Mouse (Mus musculus): ENCODE measurements around the gene Pi4ka.
A peak's percentile ranks its signal among the peaks of the same experiment; 100 is the strongest.

The Pi4ka gene

GRCm38 (mm10) chr16:17271856-17272255, 134.3 kb downstream of the Pi4ka start:
- DNase-seq (ENCODE audit: low spot score), result no peak

- DNase-seq (ENCODE audit: low spot score), result no peak
These were observed 135.0 kb downstream of the Pi4ka start for GRCm38 (mm10) chr16:17271124-17271523.

GRCm38 (mm10) chr16:17269872-17270271, 136.2 kb downstream of the Pi4ka start:
- DNase-seq (ENCODE audit: low spot score), result no peak

GRCm38 (mm10) chr16:17267937-17268336, 138.2 kb downstream of the Pi4ka start:
- no peak for DNase-seq (ENCODE audit: low spot score)

GRCm38 (mm10) chr16:17266113-17266512, 140.0 kb downstream of the Pi4ka start:
- DNase-seq (ENCODE audit: low spot score), result no peak

GRCm38 (mm10) chr16:17261341-17261740, 144.8 kb downstream of the Pi4ka start:
- DNase-seq (ENCODE audit: low spot score), result no peak

- no peak for DNase-seq (ENCODE audit: low spot score)
These were observed 147.2 kb downstream of the Pi4ka start for GRCm38 (mm10) chr16:17258917-17259316.

GRCm38 (mm10) chr16:17257359-17257821, 148.7 kb downstream of the Pi4ka start:
- DNase-seq (ENCODE audit: low spot score), result no peak

GRCm38 (mm10) chr16:17255270-17255669, 150.8 kb downstream of the Pi4ka start:
- DNase-seq (ENCODE audit: low spot score), result no peak

GRCm38 (mm10) chr16:17254005-17254597, 152.0 kb downstream of the Pi4ka start:
- DNase-seq (ENCODE audit: low spot score), result no peak

- no peak for DNase-seq (ENCODE audit: low spot score)
These were observed 153.3 kb downstream of the Pi4ka start for GRCm38 (mm10) chr16:17252841-17253240.

- DNase-seq (ENCODE audit: low spot score), result no peak
These were observed 153.9 kb downstream of the Pi4ka start for GRCm38 (mm10) chr16:17252086-17252726.

- peak; percentile 70 for DNase-seq (ENCODE audit: low spot score)
These were observed 154.6 kb downstream of the Pi4ka start for GRCm38 (mm10) chr16:17251539-17251938.

GRCm38 (mm10) chr16:17249135-17249534, 157.0 kb downstream of the Pi4ka start:
- no peak for DNase-seq (ENCODE audit: low spot score)

GRCm38 (mm10) chr16:17247727-17248126, 158.4 kb downstream of the Pi4ka start:
- no peak for DNase-seq (ENCODE audit: low spot score)

- no peak for DNase-seq (ENCODE audit: low spot score)
These were observed 161.1 kb downstream of the Pi4ka start for GRCm38 (mm10) chr16:17244996-17245395.

GRCm38 (mm10) chr16:17243731-17244130, 162.4 kb downstream of the Pi4ka start:
- no peak for DNase-seq (ENCODE audit: low spot score)

GRCm38 (mm10) chr16:17239409-17239808, 166.7 kb downstream of the Pi4ka start:
- DNase-seq (ENCODE audit: low spot score), result no peak

GRCm38 (mm10) chr16:17237634-17238033, 168.5 kb downstream of the Pi4ka start:
- DNase-seq (ENCODE audit: low spot score), result no peak

GRCm38 (mm10) chr16:17234916-17235665, 171.0 kb downstream of the Pi4ka start:
- DNase-seq (ENCODE audit: low spot score), result no peak

GRCm38 (mm10) chr16:17234499-17234895, 171.6 kb downstream of the Pi4ka start:
- peak; percentile 71 for DNase-seq (ENCODE audit: low spot score)

- peak; percentile 71 for DNase-seq (ENCODE audit: low spot score)
These were observed 172.2 kb downstream of the Pi4ka start for GRCm38 (mm10) chr16:17233702-17234498.
